Mouse (Mus musculus): Measurements from ENCODE around the gene Schip1. TPM values are rescaled to one million over a fixed set of nuclear protein-coding genes. Genes with fewer than 3 reads are reported as not detected.

The Schip1 gene
- polyA plus RNA-seq, 1 experiment from 2014 or later = 27.6 TPM

GRCm38 (mm10) chr3:68160175-68160574 is 95.6 kb downstream of the Schip1 start:
- Histone ChIP-seq H3K27me3 (ENCODE audit: control insufficient read depth, insufficient read depth, low read length) (no peaks in the 10 kb centered on the region), H3K4me2 (replicated peaks; ENCODE audit: low read depth) (no peak overlapping the region), H3K4me1 (replicated peaks; ENCODE audit: control insufficient read depth, insufficient read depth) (no peaks in the 10 kb centered on the region), H3K9ac (ENCODE audit: low read length) (no peak overlapping the region), H3K36me3 (ENCODE audit: control insufficient read depth, insufficient read depth, low read length) (no peaks in the 10 kb centered on the region), H3K9me3 (ENCODE audit: control insufficient read depth, low read length) (no peaks in the 10 kb centered on the region), H3K27ac (replicated peaks) (no peak overlapping the region), H3K4me3 (ENCODE audit: low read depth, low read length) (no peak overlapping the region)
- TF ChIP-seq CTCF (IDR thresholded peaks at IDR 0.05; ENCODE audit: low read depth) = no peak
- TF ChIP-seq EP300 (optimal IDR thresholded peaks at IDR 0.05) = no peak
- DNase-seq (ENCODE audit: low spot score) = no peak
- ATAC-seq (ENCODE audit: low FRiP score, low TSS enrichment) = no peak
- 66% methylated on average over 1 of the region's 1 CpGs for WGBS

- Histone ChIP-seq H3K4me1 (replicated peaks; ENCODE audit: control insufficient read depth, insufficient read depth) (no peaks in the 10 kb centered on the region), H3K27me3 (ENCODE audit: control insufficient read depth, insufficient read depth, low read length) (no peaks in the 10 kb centered on the region), H3K4me3 (ENCODE audit: low read depth, low read length) (no peak overlapping the region), H3K36me3 (ENCODE audit: control insufficient read depth, insufficient read depth, low read length) (no peaks in the 10 kb centered on the region), H3K9me3 (ENCODE audit: control insufficient read depth, low read length) (no peaks in the 10 kb centered on the region), H3K27ac (replicated peaks) (no peak overlapping the region), H3K4me2 (replicated peaks; ENCODE audit: low read depth) (no peak overlapping the region), H3K9ac (ENCODE audit: low read length) (no peak overlapping the region)
- no peak for TF ChIP-seq EP300 (optimal IDR thresholded peaks at IDR 0.05)
- TF ChIP-seq CTCF (IDR thresholded peaks at IDR 0.05; ENCODE audit: low read depth) = no peak
- no peak for DNase-seq (ENCODE audit: low spot score)
- 71% methylated on average over 3 of the region's 3 CpGs for WGBS
- no peak for ATAC-seq (ENCODE audit: low FRiP score, low TSS enrichment)
Measured at GRCm38 (mm10) chr3:68160760-68161159, 96.2 kb downstream of the Schip1 start.

GRCm38 (mm10) chr3:68178248-68178647 is 113.6 kb downstream of the Schip1 start:
- Histone ChIP-seq H3K27ac (replicated peaks) (no peak overlapping the region), H3K9ac (ENCODE audit: low read length) (no peak overlapping the region), H3K36me3 (ENCODE audit: control insufficient read depth, insufficient read depth, low read length) (no peaks in the 10 kb centered on the region), H3K4me1 (replicated peaks; ENCODE audit: control insufficient read depth, insufficient read depth) (no peaks in the 10 kb centered on the region), H3K4me2 (replicated peaks; ENCODE audit: low read depth) (no peak overlapping the region), H3K27me3 (ENCODE audit: control insufficient read depth, insufficient read depth, low read length) (no peaks in the 10 kb centered on the region), H3K4me3 (ENCODE audit: low read depth, low read length) (no peak overlapping the region), H3K9me3 (ENCODE audit: control insufficient read depth, low read length) (no peaks in the 10 kb centered on the region)
- 41% methylated on average over 1 of the region's 1 CpGs for WGBS
- TF ChIP-seq EP300 (optimal IDR thresholded peaks at IDR 0.05) (no peak), CTCF (IDR thresholded peaks at IDR 0.05; ENCODE audit: low read depth) (no peak)
- ATAC-seq (ENCODE audit: low FRiP score, low TSS enrichment) (no peak), DNase-seq (ENCODE audit: low spot score) (no peak)

- TF ChIP-seq CTCF (IDR thresholded peaks at IDR 0.05; ENCODE audit: low read depth) = no peak
- TF ChIP-seq EP300 (optimal IDR thresholded peaks at IDR 0.05) = no peak
- DNase-seq (ENCODE audit: low spot score) = no peak
- WGBS = 64% methylated on average over 8 of the region's 8 CpGs
Measured at GRCm38 (mm10) chr3:68187471-68187870, 122.9 kb downstream of the Schip1 start.

GRCm38 (mm10) chr3:68189100-68189499 is 124.5 kb downstream of the Schip1 start:
- WGBS = 75% methylated on average over 2 of the region's 2 CpGs
- Histone ChIP-seq H3K4me3 (ENCODE audit: low read depth, low read length) (no peak overlapping the region), H3K4me2 (replicated peaks; ENCODE audit: low read depth) (no peak overlapping the region), H3K9me3 (ENCODE audit: control insufficient read depth, low read length) (no peaks in the 10 kb centered on the region), H3K9ac (ENCODE audit: low read length) (no peak overlapping the region), H3K27me3 (ENCODE audit: control insufficient read depth, insufficient read depth, low read length) (no peaks in the 10 kb centered on the region), H3K36me3 (ENCODE audit: control insufficient read depth, insufficient read depth, low read length) (no peaks in the 10 kb centered on the region), H3K4me1 (replicated peaks; ENCODE audit: control insufficient read depth, insufficient read depth) (no peaks in the 10 kb centered on the region), H3K27ac (replicated peaks) (no peak overlapping the region)
- DNase-seq (ENCODE audit: low spot score) (no peak), ATAC-seq (ENCODE audit: low FRiP score, low TSS enrichment) (no peak)
- no peak for TF ChIP-seq EP300 (optimal IDR thresholded peaks at IDR 0.05)
- TF ChIP-seq CTCF (IDR thresholded peaks at IDR 0.05; ENCODE audit: low read depth) = no peak

More at GRCm38 (mm10) chr3:68187471-68187870, 122.9 kb downstream of the Schip1 start:
- H3K4me1 ChIP-seq (replicated peaks; ENCODE audit: control insufficient read depth, insufficient read depth) = no peaks in the 10 kb centered on the region
- no peak overlapping the region for H3K4me2 ChIP-seq (replicated peaks; ENCODE audit: low read depth)
- ATAC-seq (ENCODE audit: low FRiP score, low TSS enrichment) = no peak
- H3K9me3 ChIP-seq (ENCODE audit: control insufficient read depth, low read length) = no peaks in the 10 kb centered on the region
- H3K27me3 ChIP-seq (ENCODE audit: control insufficient read depth, insufficient read depth, low read length) = no peaks in the 10 kb centered on the region
- no peak overlapping the region for H3K4me3 ChIP-seq (ENCODE audit: low read depth, low read length)
- no peak overlapping the region for H3K9ac ChIP-seq (ENCODE audit: low read length)
- no peak overlapping the region for H3K27ac ChIP-seq (replicated peaks)
- H3K36me3 ChIP-seq (ENCODE audit: control insufficient read depth, insufficient read depth, low read length) = no peaks in the 10 kb centered on the region

GRCm38 (mm10) chr3:68196933-68197332 is 132.3 kb downstream of the Schip1 start:
- Histone ChIP-seq H3K9ac (ENCODE audit: low read length) (no peak overlapping the region), H3K27me3 (ENCODE audit: control insufficient read depth, insufficient read depth, low read length) (no peaks in the 10 kb centered on the region), H3K4me2 (replicated peaks; ENCODE audit: low read depth) (no peak overlapping the region), H3K4me1 (replicated peaks; ENCODE audit: control insufficient read depth, insufficient read depth) (no peaks in the 10 kb centered on the region), H3K9me3 (ENCODE audit: control insufficient read depth, low read length) (no peaks in the 10 kb centered on the region), H3K36me3 (ENCODE audit: control insufficient read depth, insufficient read depth, low read length) (no peaks in the 10 kb centered on the region), H3K4me3 (ENCODE audit: low read depth, low read length) (no peak overlapping the region), H3K27ac (replicated peaks) (no peak overlapping the region)
- 77% methylated on average over 1 of the region's 1 CpGs for WGBS
- TF ChIP-seq CTCF (IDR thresholded peaks at IDR 0.05; ENCODE audit: low read depth) (no peak), EP300 (optimal IDR thresholded peaks at IDR 0.05) (no peak)
- ATAC-seq (ENCODE audit: low FRiP score, low TSS enrichment) (no peak), DNase-seq (ENCODE audit: low spot score) (no peak)

Data from stomach, postnatal 0 days (tissue).